21 mouse cellular contexts compared by ENCODE assay signal in the genomic region with DNA sequence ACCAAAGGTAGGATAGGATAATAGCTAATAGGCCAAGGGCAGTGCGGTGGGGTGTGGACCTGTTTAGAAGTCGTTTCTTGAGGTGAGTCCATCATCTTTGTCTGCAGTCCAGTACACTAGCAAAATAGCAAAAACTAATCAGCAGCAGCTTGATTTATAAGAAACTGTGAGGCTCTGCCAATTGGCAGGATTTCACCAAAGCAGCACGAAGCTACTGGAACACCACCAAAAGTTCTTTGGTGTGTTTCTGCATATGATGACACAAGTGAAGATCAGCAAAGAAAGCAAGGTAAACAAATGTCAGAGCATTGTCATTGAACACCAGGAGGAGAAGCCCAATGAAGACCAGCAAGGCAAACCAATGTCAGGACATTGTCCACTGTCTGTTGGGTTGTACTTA.
DNase-seq lines count a peak whose midpoint lies in the region; ATAC-seq and TF ChIP-seq lines count a peak whose summit lies in the region.
"Had no signal": no experiment of that assay in that cellular context is flagged by ENCODE, and none has a peak within 500 bp of the region (broad histone marks: within the 10 kb centered on the region; RNA-seq: fewer than 3 reads in every experiment).

No protein-coding gene starts in this region.

- DNase-seq in cerebellum, postnatal 14 days: peak; percentile 38 to 50
- DNase-seq in cerebellum, postnatal 36 days: no peak
- peak; percentile 43 for DNase-seq in hindbrain, postnatal 0 days (ENCODE audit: low spot score)
- no peak for DNase-seq in hindbrain, embryonic 11.5 days (ENCODE audit: low spot score)
- DNase-seq in lung, postnatal 10 days: peak; percentile 3
- no peak for DNase-seq in lung, postnatal 0 days (ENCODE audit: low spot score)
- peak; percentile 60 for DNase-seq in brain, embryonic 14.5 days (ENCODE audit: low read depth)
- DNase-seq: adrenal gland, adult 8-10 months; cerebellum, postnatal 25 days; gastrocnemius, postnatal 10 days; heart, adult 2 months; heart, postnatal 14 days; kidney, adult 11 months had no signal

- WGBS in hindbrain, postnatal 0 days: 74% methylated on average over 3 of the region's 3 CpGs
- 87% methylated on average over 3 of the region's 3 CpGs for WGBS in hindbrain, embryonic 11.5 days
- WGBS in lung, postnatal 0 days: 68% methylated on average over 3 of the region's 3 CpGs

- H3K27me3 ChIP-seq in hindbrain, postnatal 0 days (ENCODE audit: insufficient read depth, low read length): no peaks in the 10 kb centered on the region
- H3K27me3 ChIP-seq in hindbrain, embryonic 11.5 days (ENCODE audit: control insufficient read depth, insufficient read depth, low read length): no peaks in the 10 kb centered on the region
- H3K27me3 ChIP-seq in lung, postnatal 0 days (replicated peaks; ENCODE audit: insufficient read depth, low read length): no peaks in the 10 kb centered on the region
- H3K27me3 ChIP-seq: CH12.LX; embryonic facial prominence, embryonic 13.5 days; forebrain, embryonic 15.5 days; heart, embryonic 15.5 days; hindbrain, embryonic 15.5 days had no signal

- no peaks in the 10 kb centered on the region for H3K9me3 ChIP-seq in hindbrain, postnatal 0 days (ENCODE audit: low read length)
- no peaks in the 10 kb centered on the region for H3K9me3 ChIP-seq in hindbrain, embryonic 11.5 days (ENCODE audit: control insufficient read depth, low read length)
- no peaks in the 10 kb centered on the region for H3K9me3 ChIP-seq in lung, postnatal 0 days (ENCODE audit: low read length)
- H3K9me3 ChIP-seq: embryonic facial prominence, embryonic 13.5 days; forebrain, embryonic 15.5 days; heart, embryonic 15.5 days; hindbrain, embryonic 10.5 days; hindbrain, embryonic 15.5 days had no signal

- no peak overlapping the region for H3K9ac ChIP-seq in hindbrain, postnatal 0 days (replicated peaks; ENCODE audit: low read length)
- H3K9ac ChIP-seq in hindbrain, embryonic 11.5 days (ENCODE audit: low read depth, low read length): no peak overlapping the region
- H3K9ac ChIP-seq in lung, postnatal 0 days (replicated peaks; ENCODE audit: low read depth): no peak overlapping the region
- H3K9ac ChIP-seq: embryonic facial prominence, embryonic 13.5 days; forebrain, embryonic 15.5 days; heart, embryonic 15.5 days; hindbrain, embryonic 15.5 days had no signal

- H3K4me1 ChIP-seq in hindbrain, postnatal 0 days (ENCODE audit: insufficient read depth, low read length): no peaks in the 10 kb centered on the region
- no peaks in the 10 kb centered on the region for H3K4me1 ChIP-seq in hindbrain, embryonic 11.5 days (replicated peaks; ENCODE audit: control insufficient read depth, insufficient read depth, low read length)
- H3K4me1 ChIP-seq in lung, postnatal 0 days (ENCODE audit: insufficient read depth, low read depth, low read length): no peaks in the 10 kb centered on the region
- H3K4me1 ChIP-seq: embryonic facial prominence, embryonic 13.5 days; heart, embryonic 15.5 days; hindbrain, embryonic 10.5 days; hindbrain, embryonic 15.5 days had no signal

- H3K4me2 ChIP-seq in hindbrain, postnatal 0 days (ENCODE audit: low read depth, low read length): no peak overlapping the region
- no peak overlapping the region for H3K4me2 ChIP-seq in hindbrain, embryonic 11.5 days (replicated peaks; ENCODE audit: low read depth, low read length)
- H3K4me2 ChIP-seq in lung, postnatal 0 days (replicated peaks; ENCODE audit: low read depth, low read length): no peak overlapping the region
- H3K4me2 ChIP-seq: embryonic facial prominence, embryonic 13.5 days; forebrain, embryonic 15.5 days; heart, embryonic 11.5 days; heart, embryonic 15.5 days; hindbrain, embryonic 15.5 days had no signal

- ATAC-seq in hindbrain, postnatal 0 days: no peak
- ATAC-seq in hindbrain, embryonic 11.5 days (ENCODE audit: low FRiP score): no peak
- no peak for ATAC-seq in lung, postnatal 0 days
- ATAC-seq: forebrain, embryonic 15.5 days; inflammation-experienced regulatory T-cells, adult 6 months had no signal

- no peaks in the 10 kb centered on the region for H3K36me3 ChIP-seq in hindbrain, postnatal 0 days (ENCODE audit: insufficient read depth, low read length)
- no peaks in the 10 kb centered on the region for H3K36me3 ChIP-seq in hindbrain, embryonic 11.5 days (ENCODE audit: control insufficient read depth, insufficient read depth, low read length)
- no peaks in the 10 kb centered on the region for H3K36me3 ChIP-seq in lung, postnatal 0 days (ENCODE audit: insufficient read depth, low read length)
- H3K36me3 ChIP-seq: embryonic facial prominence, embryonic 13.5 days; forebrain, embryonic 15.5 days; heart, embryonic 15.5 days; hindbrain, embryonic 10.5 days; hindbrain, embryonic 15.5 days had no signal

- no peak for TF ChIP-seq EP300 in lung, postnatal 0 days (IDR thresholded peaks at IDR 0.05)

- no peak overlapping the region for H3K27ac ChIP-seq in hindbrain, postnatal 0 days
- H3K27ac ChIP-seq in hindbrain, embryonic 11.5 days (ENCODE audit: low read depth, low read length): no peak overlapping the region
- H3K27ac ChIP-seq in lung, postnatal 0 days (ENCODE audit: low read length): no peak overlapping the region
- H3K27ac ChIP-seq: embryonic facial prominence, embryonic 13.5 days; forebrain, embryonic 15.5 days; heart, adult 2 months; heart, embryonic 15.5 days; hindbrain, embryonic 10.5 days; hindbrain, embryonic 15.5 days had no signal

- no peak overlapping the region for H3K4me3 ChIP-seq in hindbrain, postnatal 0 days (ENCODE audit: low read length)
- H3K4me3 ChIP-seq in hindbrain, embryonic 11.5 days (ENCODE audit: low read depth, low read length): no peak overlapping the region
- no peak overlapping the region for H3K4me3 ChIP-seq in lung, postnatal 0 days (ENCODE audit: low read depth, low read length)
- H3K4me3 ChIP-seq: embryonic facial prominence, embryonic 13.5 days; forebrain, embryonic 15.5 days; heart, adult 2 months; heart, embryonic 15.5 days; hindbrain, embryonic 10.5 days; hindbrain, embryonic 15.5 days had no signal

- no peak for TF ChIP-seq POLR2A in brain, embryonic 14.5 days (IDR thresholded peaks at IDR 0.05; ENCODE audit: borderline replicate concordance, extremely low read depth, insufficient read depth, insufficient read length, poor library complexity, severe bottlenecking)

- TF ChIP-seq CTCF in hindbrain, postnatal 0 days (IDR thresholded peaks at IDR 0.05; ENCODE audit: low read depth): no peak
- TF ChIP-seq CTCF in lung, postnatal 0 days (IDR thresholded peaks at IDR 0.05): no peak
- no peak for TF ChIP-seq CTCF in brain, embryonic 14.5 days (IDR thresholded peaks at IDR 0.05; ENCODE audit: borderline replicate concordance, extremely low read depth, insufficient read depth, insufficient read length)

Comparison
In these comparisons a context has a peak if more than half of its experiments do, and no peak if none do; other contexts are left out.
1. DNase-seq: peak in cerebellum, postnatal 14 days (2 of 2), hindbrain, postnatal 0 days (single experiment), lung, postnatal 10 days (single experiment) and brain, embryonic 14.5 days (single experiment); none in cerebellum, postnatal 36 days (0 of 2), hindbrain, embryonic 11.5 days (single experiment) and lung, postnatal 0 days (single experiment).